Mouse (Mus musculus) bone marrow macrophage, adult 2 months (primary cell): ENCODE measurements around the gene Kbtbd8. TPM values are rescaled to one million over a fixed set of nuclear protein-coding genes. Genes with fewer than 3 reads are reported as not detected.

Source experiments
- H3K27ac ChIP-seq: 2 replicates; pipeline ENCODE4 v1.5.1; 2012; ENCODE audit warnings: low read depth, low read length; ENCODE audit not compliant: insufficient read depth
- H3K4me1 ChIP-seq: 2 replicates; pipeline ENCODE4 v1.6.1; 2012; ENCODE audit warnings: low read length; ENCODE audit not compliant: control insufficient read depth, insufficient read depth
- H3K4me3 ChIP-seq: 2 replicates; pipeline ENCODE4 v1.5.1; 2012; ENCODE audit warnings: mild to moderate bottlenecking, low read length, moderate library complexity; ENCODE audit not compliant: insufficient read depth
- CTCF ChIP-seq: IDR thresholded peaks from 2 replicates; pipeline ENCODE4 v1.5.1; 2012; ENCODE audit warnings: low read depth, mild to moderate bottlenecking, low read length, moderate library complexity
- POLR2A ChIP-seq: IDR thresholded peaks from 2 replicates; pipeline ENCODE4 v1.6.1; 2012; ENCODE audit warnings: mild to moderate bottlenecking, low read depth, low read length, borderline replicate concordance
- polyA plus RNA-seq: library from polyadenylated mRNA; stranded (reverse); fragments of >200 nt; gene quantifications from 2 replicates; pipeline ENCODE4 v1.2.4, GENCODE M21; 2012; ENCODE audit not compliant: missing spikeins, insufficient read depth, insufficient read length

Gene Kbtbd8
- 0.52 and 0.88 TPM in 2 replicates for polyA plus RNA-seq

- peaks cover 4% of the 10 kb centered on the region for H3K4me1 ChIP-seq
Observed at GRCm38 (mm10) chr6:95116946-95117345, at the start of gene Kbtbd8. TSS of gene Kbtbd8 (plus strand) at chr6:95117240.

DNA sequence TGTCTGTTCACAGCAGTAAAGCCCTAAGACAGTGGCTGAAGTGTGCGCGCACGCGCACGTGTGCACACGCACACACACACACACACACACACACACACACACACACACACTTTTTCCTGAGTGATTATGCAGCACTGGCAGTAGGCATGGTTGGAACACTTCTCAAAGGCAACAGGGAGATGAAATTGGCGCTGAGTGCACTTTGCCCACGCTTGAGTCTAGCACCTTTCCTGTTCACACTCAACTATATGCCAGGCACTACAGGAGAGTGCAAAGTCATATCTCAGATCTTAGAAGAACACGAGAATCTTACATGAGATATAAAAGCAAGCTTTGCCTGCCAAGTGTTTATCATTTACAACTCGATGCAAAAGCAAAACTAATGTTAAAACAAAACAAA lies 47.3 kb upstream of the Kbtbd8 start:
- TF ChIP-seq CTCF (no peak), POLR2A (no peak)
- no peak overlapping the region for H3K27ac ChIP-seq
- H3K4me1 ChIP-seq: no peaks in the 10 kb centered on the region
- no peak overlapping the region for H3K4me3 ChIP-seq

More at GRCm38 (mm10) chr6:95116946-95117345, at the start of gene Kbtbd8:
- Histone ChIP-seq H3K4me3 (peak within 1 kb of the TSS; percentile 89), H3K27ac (no peak within 1 kb of the TSS)
- TF ChIP-seq POLR2A (no peak), CTCF (no peak)

DNA sequence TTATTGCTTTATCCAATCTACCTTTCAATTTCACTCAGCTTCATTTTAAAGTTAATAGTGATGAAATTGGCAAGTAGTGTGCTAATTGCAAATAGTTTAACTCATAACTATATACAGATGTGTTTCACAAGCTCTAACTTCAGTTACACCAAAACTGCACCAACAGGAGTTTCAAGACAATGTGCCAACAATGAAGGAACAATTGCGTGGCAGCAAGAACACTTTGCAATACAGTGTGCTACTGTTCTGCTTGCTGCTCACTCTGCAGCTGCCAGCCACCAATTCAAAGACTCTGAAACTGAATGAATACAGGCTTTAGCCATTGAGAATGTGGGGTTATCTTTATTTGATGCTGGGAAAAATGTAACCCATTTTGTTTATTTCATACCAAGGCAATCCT lies 31.8 kb upstream of the Kbtbd8 start:
- Histone ChIP-seq H3K27ac (no peak overlapping the region), H3K4me1 (no peaks in the 10 kb centered on the region), H3K4me3 (no peak overlapping the region)
- TF ChIP-seq CTCF: no peak
- no peak for TF ChIP-seq POLR2A

- no peaks in the 10 kb centered on the region for H3K4me1 ChIP-seq
- H3K4me3 ChIP-seq: no peak overlapping the region
- TF ChIP-seq POLR2A (no peak), CTCF (no peak)
- no peak overlapping the region for H3K27ac ChIP-seq
Observed at GRCm38 (mm10) chr6:95087154-95087846, 29.7 kb upstream of the Kbtbd8 start.

DNA sequence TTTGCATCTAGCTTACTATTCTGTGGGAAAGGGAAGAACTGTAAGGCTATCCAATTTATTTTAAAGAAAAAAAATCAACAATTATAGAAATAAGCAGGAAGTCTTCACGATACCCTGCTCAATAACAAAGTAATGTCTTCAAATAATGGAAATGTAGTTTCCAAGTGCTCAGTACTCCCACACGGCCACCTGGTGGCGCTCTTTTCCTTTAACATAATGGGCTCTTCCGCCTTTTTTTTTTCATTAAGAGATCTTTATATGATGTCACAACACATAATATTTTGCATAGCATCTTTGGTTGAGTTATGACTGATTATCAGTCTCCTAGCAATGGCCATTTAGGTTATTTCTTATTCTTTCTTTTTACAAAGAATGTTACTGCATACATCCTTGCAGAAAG lies 29.0 kb upstream of the Kbtbd8 start:
- no peak overlapping the region for H3K4me3 ChIP-seq
- H3K4me1 ChIP-seq: no peaks in the 10 kb centered on the region
- TF ChIP-seq POLR2A (no peak), CTCF (no peak)
- no peak overlapping the region for H3K27ac ChIP-seq

- Histone ChIP-seq H3K27ac (no peak overlapping the region), H3K4me1 (no peaks in the 10 kb centered on the region), H3K4me3 (no peak overlapping the region)
- TF ChIP-seq POLR2A (no peak), CTCF (no peak)
Observed at GRCm38 (mm10) chr6:95094695-95095094, 22.3 kb upstream of the Kbtbd8 start.

GRCm38 (mm10) chr6:95098366-95099109 lies 18.5 kb upstream of the Kbtbd8 start:
- no peak overlapping the region for H3K4me3 ChIP-seq
- no peak overlapping the region for H3K27ac ChIP-seq
- H3K4me1 ChIP-seq: no peaks in the 10 kb centered on the region
- TF ChIP-seq CTCF (peak; percentile 88), POLR2A (no peak)

- H3K4me3 ChIP-seq: no peak overlapping the region
- no peak for TF ChIP-seq POLR2A
- no peak overlapping the region for H3K27ac ChIP-seq
- H3K4me1 ChIP-seq: no peaks in the 10 kb centered on the region
Observed at GRCm38 (mm10) chr6:95103706-95104105, 13.3 kb upstream of the Kbtbd8 start.

- TF ChIP-seq CTCF: no peak
- no peak for TF ChIP-seq POLR2A
- H3K4me1 ChIP-seq: 0 out of 2 replicates have a peak, but pooled peaks cover 2% of the 10 kb centered on the region
- no peak overlapping the region for H3K27ac ChIP-seq
- H3K4me3 ChIP-seq: no peak overlapping the region
Observed at GRCm38 (mm10) chr6:95108437-95108836, 8.6 kb upstream of the Kbtbd8 start.
